Mouse (Mus musculus) right cerebral cortex, postnatal 36 days (tissue): ENCODE data around the gene Cadps.
A peak's percentile ranks its signal among the peaks of the same experiment; 100 is the strongest.

ENCODE experiments used
- DNase-seq, 2 experiments: peaks; one replicate each; pipeline ENCODE4 v3.0.0; 2022; ENCODE audit warnings: low spot score in 2 of 2, mixed read lengths in 1 of 2

Cadps gene

DNA sequence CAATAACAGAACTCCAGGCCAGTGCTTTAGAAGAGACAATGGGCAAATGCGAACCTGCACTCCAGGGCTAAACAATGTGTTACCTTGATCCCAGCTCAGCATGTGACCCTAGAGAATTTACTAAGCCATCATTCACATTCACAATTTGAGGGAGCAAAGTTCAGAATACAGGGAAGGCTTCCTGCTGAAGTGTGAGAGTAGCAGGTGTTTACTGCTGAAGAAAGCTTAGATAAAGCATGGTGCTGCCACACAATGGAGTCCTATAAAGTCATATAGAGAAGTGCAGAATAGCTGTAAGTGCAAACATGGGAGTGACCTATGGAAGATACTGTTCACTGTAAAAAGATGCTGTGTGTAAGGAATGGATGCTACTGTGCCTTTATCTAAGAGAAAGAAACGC, 91.9 kb downstream of the Cadps start:
- no peak for DNase-seq

DNA sequence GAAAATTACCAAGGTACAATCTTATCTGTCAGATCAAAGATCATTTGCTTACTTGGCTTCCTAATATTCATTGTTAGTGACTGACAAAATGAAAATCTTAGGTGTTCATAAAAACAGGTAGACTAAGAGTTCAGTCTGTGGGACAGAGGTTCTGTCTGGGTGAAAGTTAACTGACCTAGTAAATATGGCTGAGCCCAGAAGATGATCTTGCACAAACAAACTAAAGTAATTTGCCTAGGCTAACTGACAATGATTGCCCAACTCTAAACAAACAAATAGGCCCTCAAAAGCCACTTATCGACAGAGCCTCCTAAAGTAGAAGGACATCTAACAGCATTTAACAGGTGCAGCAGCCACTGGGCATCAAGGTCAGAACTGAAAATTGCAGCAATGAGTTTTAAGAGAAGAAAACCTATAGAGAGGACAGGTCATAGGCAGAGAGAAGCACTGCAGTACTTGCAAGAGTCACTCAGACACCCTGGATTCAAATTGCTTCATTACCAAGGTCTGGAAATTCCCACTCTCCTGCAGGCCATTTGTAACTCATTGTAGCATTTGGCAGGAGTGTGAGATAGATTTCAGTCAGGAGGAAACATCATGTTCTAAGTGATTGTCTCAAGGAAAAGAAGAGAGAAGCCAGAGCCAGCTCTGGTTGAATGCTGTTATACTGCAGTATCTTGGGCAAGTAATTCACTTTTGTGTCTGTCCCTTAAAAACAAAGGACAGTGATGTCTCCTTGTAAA, 100.3 kb downstream of the Cadps start:
- no peak for DNase-seq

DNA sequence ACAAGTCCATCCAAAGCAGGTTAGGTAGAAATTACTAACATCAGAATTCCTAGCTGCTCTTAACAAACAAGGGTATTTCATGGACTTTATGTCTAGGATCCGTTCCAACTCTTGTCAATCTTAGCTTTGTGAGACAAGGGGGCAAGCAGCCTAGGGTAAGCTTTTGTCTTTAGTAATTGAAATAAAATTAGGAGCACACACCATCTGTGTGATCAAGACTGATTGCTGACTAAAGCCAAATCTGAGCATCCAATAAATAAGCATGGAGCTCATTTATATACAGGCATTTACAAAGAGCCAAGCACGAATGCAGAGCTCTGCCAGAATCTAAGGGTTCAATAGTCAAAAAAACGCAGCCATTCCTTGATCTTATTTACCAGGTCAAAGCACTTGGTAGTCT, 104.1 kb downstream of the Cadps start:
- no peak for DNase-seq

DNA sequence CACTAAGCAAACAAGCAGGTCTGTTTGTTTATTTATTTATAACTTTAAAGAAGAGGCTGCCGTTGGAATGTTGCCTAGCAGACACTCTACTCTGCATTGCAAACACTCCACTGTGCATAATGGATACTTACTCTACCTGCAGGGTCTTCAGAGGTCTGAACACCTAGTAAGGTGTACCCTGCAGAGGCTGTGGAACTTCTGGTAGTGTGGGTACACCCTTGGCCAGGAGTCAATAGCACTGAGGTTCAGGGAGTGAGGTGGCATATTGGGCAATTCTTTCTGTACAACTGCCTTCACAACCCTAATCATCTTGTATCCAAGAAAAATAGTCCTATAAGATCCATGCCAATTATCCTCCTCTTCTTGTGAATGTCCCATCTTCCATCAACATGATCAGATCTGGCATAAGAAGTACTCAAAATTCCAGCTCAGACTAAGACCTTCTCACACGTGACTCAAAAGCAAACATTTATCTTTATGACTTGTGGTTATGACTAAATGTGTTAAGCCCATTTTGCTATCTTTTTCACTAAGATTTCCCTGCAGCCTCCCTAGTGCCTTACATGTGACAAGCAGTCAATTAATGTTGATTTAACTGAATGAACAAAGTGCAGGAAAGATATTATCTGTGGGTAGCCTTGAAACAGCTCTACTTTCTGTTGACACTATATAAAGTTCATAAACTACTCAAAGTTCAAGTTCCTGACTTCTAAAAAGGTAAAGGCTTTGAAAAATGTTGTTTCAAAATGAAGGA, 106.8 kb downstream of the Cadps start:
- no peak for DNase-seq

DNA sequence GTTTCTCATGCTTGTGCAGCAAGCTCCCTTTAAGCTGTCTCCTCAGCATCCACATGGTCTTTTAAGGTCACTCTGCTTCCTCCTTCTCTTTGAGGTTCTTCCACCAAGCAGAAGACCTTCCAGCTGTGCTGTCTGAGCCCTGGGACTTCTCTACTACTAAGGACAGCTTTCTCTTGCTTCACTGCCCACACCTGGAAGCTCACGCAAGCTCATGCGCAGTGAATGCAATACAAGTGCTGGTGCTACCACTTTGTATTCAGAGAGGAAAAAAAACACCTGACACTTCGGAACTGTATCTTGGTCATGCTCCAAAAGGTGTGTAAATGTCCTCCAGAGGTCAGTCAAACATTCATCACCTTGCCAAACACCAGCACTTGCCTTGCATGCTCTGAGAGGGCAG, 115.5 kb downstream of the Cadps start:
- no peak for DNase-seq

DNA sequence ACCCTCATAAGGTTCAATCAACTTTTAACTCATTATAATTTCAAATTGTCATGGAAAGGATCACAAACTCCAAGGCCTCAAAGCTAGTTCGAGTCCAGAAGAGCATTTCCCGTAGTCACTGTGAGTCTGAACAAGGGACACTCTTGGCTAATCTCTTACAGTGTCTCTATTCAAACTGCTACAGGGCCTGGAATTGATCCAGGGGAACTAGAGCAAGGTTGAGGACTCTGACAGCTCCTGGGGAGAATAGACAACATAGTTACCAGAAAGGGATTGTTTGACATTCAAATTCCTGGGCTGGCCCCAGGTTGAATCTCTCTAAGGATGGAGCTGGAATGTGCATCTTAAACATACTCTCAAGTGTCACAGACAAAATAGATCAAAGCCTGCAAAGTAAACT, 118.4 kb downstream of the Cadps start:
- DNase-seq, result no peak

DNA sequence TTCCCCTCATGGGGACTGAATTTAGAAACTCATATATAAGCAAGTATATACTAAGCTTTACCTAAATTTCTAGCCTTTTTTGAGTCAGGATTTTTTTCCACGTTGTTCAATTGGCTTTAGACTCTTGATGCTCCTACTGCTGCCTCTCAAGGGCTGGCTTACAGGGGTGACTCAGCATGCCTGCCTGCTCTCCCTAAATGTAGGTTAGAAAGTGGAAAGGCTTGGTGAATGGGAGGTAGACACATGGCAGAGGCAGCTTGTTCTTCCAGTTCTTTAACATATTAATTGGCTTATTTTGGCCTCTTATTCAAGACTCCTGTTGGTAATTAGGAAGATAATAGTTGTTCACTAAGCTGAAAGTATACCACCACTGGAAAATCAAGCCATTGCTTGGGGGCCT, 132.7 kb downstream of the Cadps start:
- peak in 1 of 2 experiments; percentile 27 for DNase-seq

DNA sequence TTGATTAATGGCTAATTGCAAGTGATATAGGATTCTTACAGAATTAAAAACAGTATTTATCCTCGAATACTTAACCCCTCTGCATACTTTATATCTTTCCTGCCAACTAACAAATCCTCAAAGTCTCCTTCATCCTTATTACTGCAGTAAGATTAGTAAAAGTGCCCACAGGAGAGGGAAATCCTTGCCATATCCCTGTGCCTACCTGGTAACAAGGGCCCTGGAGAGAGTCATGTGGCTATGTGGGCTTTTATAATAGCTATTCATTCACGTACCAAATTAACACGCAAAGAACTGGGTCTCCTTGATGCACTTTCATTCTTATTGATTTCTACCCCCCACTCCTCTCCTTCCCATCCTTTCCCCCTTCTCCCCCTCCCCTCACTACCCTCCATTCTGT, 137.9 kb downstream of the Cadps start:
- DNase-seq, result no peak

DNA sequence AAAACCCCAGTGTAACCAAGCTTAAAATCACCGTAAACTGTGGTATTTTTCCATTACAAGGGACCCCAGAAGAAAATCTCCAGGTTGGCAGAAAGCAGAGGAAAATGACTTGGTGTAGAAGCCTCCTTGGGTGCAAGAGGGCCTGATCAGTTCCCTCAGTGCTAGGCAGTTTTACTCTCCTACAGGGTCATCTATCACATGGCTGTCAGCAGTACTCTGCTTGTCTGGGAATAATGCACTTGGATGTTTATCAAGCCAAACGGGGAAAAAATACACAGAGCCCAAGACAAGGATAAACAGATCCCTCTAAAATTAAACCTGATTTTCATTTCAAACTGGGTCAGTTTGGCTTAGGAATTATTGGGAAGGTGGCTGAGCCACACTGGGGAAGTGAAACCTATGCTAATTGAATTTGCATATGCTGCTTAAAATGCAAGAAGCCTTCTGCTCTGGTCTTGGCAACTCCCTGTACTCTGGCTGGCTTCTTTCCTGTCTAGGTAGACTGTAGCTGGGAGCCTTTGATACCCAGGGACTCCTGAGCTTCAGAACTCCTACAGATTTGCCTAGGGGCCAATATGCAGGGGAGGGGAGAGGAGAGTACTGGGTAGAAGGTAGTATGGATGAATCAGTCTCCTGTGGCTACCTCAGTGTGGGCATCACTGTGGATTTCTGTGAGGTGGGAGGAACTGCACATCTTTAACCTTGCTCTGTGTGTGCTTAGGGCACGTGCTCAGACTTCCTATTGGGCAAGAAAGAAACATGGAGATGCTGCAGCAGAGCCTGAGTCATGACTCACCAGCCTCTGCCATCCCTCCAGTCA, 141.8 kb downstream of the Cadps start:
- peak in 1 of 2 experiments; percentile 38 for DNase-seq

DNA sequence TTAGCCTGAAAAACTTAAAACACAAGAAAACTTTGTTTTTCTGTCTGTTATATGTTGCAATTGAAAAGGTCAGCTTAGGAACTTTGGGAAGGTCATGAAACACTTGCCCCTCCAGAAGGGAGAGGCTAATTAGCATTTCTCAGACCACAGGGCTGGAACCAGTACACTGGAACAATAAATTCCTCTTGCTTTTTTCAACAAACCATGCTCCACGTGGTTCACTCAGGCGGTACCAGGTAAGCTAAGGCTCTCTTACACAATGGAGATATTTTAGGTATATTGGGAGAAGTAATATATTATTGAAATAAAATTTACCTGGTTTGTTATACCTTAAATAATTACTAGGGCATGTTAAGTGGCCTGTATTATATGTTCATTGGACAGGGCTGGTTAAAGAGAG, 161.4 kb downstream of the Cadps start:
- DNase-seq, result no peak

DNA sequence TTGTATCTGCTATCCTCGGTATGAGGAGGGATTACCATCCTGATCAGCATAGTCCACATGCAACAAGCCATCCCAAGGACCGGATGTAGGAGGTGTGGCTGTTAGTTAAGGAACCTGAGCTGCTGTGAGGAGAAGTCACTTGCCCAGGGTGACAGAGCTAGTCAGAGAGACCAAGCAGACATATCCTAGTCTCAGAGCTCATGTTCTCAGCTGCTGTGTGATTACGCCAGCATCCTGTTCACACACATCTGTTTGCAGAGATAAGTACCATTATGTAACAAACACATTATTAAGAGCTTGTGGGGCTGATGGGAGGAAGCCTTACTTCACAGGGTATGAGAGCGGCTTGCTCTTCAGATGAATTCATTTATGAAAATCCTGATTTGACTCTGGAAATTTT, 165.5 kb downstream of the Cadps start:
- no peak for DNase-seq

DNA sequence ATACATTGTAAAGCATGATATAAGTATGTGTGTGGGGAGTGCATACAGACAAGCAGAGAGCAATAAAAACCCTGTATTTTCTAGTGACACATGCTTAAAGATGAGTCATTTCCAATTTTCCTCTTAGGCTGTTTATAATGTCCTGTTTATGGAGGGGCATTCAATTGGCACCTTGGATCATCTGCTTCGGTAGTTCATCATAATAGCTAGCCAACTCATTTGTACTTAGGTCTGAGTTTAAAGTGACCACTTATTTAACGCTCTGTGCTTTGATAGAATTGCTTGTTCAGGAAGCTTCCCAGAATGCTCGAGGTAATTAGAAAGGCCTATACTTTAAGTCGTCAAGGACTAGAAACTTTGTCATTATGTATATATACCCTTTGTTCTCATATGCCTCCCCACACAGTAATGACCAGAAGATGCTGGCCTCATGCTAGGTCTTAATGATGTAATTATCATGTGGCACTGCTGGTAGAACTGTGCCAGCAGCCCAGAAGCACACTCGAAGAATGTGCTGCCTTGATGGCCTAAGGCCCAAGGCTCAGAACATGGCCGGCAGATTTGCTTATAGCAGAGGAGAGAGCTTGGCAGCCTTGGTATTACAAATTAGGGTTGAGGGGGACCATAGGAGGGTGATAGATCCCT, 179.9 kb downstream of the Cadps start:
- no peak for DNase-seq

DNA sequence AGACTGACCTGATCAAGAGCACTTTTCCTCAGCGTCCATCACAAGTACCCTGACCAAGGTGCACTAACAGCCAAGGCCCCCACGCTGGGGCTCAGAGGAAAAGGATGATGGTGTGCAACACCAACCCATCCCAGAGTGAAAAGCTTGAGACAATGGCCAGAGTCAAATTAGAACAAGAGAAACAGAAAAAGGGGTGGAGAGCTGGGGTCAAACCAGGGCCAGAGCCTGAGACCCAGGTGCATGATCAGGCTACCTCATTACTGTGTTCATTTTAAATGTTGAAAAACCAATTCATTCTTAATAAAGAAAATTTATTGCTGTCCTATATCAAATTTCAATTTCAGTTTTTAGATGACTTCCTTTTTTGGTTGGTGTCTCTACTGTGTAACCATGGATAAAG, 184.1 kb downstream of the Cadps start:
- no peak for DNase-seq

DNA sequence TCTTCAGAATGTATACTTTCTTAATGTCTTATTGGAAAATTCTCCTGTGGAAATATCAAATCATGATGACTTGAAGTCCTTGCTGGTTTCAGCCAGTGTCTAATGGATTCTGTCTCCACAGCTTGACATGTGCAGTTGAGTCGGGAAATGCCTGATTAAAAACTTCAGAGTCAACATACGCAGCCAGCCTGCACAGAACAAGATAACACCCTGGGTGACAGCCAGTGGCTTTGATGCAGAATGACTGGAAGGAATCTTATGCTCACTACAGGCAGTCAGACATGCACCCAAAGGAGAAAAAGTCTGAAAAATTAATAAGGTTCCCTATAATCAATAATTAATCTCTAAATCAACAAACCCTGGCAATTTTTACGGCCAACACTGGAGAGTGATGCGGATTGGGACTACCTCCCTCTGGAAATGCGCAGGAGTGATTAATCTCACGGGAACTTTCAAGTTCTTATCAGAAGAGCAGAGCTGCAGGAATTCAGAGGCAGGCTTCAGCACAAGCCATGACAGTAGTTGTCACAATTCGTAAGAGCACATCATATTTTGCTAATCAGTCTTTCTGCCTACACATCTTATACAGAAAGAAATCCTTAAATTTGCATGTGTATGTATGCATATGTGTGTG, 185.6 kb downstream of the Cadps start:
- DNase-seq, result no peak

DNA sequence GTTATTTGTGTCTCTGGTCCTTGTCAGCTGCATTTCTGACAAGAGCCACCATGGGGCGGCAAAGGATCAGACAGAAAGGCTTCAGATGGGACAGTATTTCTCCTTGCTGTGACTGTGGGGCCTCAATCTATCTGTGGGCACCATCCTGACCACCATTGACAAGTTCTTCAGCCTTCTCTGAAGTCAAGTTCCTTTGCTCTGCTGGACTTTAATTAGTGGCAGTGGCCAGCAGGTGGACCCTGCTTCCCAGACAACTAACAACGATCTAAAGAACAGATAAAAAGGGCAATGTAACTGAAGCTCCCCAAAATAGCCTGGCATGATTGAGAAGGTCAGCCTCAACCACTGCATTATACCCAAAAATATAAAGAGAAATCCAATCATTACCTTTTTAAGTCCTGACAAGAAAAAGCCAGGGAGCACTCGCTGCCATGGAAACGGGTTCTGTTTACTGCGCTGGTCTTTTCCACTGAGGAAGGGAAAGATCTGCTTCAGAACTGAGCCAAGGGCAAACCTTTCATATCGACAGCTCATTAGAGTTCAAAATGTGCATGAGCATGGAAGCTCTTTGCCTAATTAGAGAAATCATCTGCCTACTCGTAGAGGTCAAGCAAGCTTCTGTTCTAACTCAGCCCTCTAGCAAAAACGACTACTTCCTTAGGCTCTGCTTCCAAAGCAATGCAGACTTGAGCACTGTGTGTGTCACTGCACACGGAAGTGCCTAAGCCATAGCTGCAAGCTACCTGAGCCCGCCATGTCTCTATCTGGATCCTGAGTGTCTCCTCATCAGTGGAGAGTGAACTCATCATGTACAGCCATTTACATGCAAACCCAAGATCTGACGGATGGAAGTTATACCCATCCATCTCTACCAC, 198.4 kb downstream of the Cadps start:
- DNase-seq, result no peak

DNA sequence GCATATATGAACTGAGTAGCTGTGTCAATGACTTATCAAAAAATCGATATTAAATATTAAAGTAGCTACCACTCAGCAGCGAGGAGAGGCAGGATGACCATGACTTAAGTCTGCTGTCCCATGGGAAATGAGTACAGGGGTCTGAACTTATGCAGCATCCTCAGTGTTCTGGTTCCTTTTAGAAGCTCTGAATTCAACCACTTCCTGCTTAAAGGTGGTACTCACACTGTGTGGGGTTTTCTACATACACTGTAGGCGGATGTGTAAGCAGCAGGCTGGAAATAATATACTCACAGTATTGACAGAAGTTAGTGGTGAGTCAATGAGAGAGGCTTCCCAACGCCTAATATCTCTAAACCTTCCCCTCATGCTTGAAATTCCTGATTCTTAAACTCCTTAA, 215.9 kb downstream of the Cadps start:
- no peak for DNase-seq

DNA sequence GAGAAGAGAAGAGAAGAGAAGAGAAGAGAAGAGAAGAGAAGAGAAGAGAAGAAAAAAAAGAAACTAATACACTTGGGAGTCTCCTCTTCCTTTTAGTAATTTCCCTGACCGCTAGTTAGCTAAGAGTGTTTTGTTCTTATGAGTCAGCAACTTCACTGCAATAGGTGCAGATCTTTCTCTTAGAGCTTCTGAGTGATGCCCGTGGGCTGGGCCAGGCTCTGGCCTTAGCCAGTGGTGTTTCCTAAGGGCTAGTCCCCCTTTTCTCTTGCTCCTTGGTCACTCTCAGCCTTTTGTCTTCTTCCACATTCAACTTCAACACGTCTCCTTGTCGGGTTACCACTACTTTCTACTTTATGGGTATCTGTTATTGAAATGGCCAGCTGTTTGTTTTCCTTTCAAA, 216.7 kb downstream of the Cadps start:
- DNase-seq, result no peak

DNA sequence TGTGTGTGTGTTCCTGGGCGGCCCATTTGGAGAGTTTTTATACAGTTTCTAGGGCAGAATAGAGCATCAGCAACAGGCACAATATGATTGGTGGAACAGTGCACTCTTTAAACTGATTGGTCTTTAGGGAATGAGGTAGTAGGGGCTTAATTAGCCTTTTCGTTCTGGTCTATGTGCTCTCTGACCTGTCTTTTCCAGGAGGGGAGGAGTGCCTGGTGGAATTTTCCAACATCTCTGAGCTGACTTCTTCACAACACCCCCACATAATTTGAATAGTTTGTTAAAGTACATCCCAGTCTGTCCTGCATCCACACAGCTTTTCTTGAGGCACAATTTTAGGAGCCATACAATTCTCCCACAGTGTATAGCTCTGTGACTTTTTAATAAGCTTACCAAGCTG, 220.8 kb downstream of the Cadps start:
- no peak for DNase-seq

DNA sequence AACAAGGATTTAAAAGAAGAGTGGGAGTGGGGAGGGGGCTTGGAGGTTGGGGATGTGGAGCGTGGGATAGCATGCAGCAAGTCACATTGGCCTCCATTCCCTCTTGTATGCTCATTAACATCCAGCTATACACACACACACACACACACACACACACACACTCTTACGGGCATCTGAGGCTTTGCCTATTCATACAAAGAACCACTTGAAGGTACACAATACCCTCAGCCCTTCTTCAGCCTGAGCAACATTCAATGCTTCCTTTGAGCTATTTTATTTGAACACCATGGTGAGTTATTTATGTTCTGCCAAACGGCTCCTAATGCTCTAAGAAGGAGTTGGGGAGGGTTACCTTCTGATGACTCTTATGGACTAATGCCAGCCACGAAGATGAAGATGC, 227.6 kb downstream of the Cadps start:
- no peak for DNase-seq

DNA sequence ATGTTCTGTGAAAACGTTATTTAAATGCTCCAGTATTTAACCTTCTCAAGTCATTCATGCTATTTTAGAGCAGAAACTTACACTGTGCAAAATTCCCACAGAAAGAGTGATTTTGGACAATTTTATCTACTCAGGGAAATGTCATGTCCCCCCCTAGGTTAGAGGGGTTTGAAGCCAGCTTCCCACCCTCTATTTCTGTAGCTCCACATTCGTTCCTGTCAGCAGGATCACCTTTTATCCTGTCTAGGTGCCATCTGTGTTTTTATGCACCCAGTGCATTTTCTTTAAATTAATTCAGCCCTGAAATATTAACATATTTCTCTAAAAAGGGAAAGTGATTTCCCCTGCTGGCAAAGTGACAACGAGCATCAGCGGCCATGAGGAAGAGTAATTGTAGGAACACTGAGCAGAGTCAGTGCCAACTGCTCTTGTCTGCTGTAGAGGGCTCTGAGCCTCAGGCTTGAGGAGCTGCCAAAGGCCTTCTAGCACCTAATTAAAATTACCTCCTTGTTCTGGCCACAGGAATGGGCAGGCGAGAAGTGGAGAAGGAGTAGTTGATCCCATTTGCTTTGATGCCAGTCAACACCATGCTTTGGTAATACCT, 230.3 kb downstream of the Cadps start:
- no peak for DNase-seq
